Mouse (Mus musculus): ENCODE measurements around the gene Akap13.

GRCm38 (mm10) chr7:75612000-75612682, 156.8 kb downstream of the Akap13 start:
- TF ChIP-seq CHD2 (IDR thresholded peaks at IDR 0.05; ENCODE audit: low read depth, low read length) (no peak), HCFC1 (IDR thresholded peaks at IDR 0.05; ENCODE audit: borderline replicate concordance, insufficient read depth, low read length) (no peak), ZC3H11A (IDR thresholded peaks at IDR 0.05; ENCODE audit: borderline replicate concordance, low read depth, low read length) (no peak), MAFK (IDR thresholded peaks at IDR 0.05; ENCODE audit: insufficient read depth, low read depth, low read length) (no peak), ZNF384 (IDR thresholded peaks at IDR 0.05; ENCODE audit: low read depth, low read length) (no peak)
